Mouse (Mus musculus) heart, postnatal 0 days (tissue): ENCODE data around the gene Nfatc3.

Experiments used
- CTCF ChIP-seq: IDR thresholded peaks from 2 replicates; pipeline ENCODE4 v1.5.1; 2016; ENCODE audit warnings: antibody characterized with exemption, control low read depth, low read depth
- EP300 ChIP-seq: IDR thresholded peaks from 2 replicates; pipeline ENCODE4 v1.6.1; 2016; ENCODE audit warnings: antibody characterized with exemption, low read depth

- TF ChIP-seq CTCF: no peak
- no peak for TF ChIP-seq EP300
Observed at GRCm38 (mm10) chr8:106102321-106102720, 43.7 kb downstream of the Nfatc3 start.
